Mouse (Mus musculus) c-Kit-positive CD71-positive TER-119-positive erythroid progenitor cells, embryonic 14.5 days (primary cell): ENCODE results near the gene Poc1a.

Experiments
- DNase-seq: peaks from one replicate; pipeline ENCODE4 v3.0.0-alpha.2; 2013; ENCODE audit warnings: low spot score

The Poc1a gene

DNA sequence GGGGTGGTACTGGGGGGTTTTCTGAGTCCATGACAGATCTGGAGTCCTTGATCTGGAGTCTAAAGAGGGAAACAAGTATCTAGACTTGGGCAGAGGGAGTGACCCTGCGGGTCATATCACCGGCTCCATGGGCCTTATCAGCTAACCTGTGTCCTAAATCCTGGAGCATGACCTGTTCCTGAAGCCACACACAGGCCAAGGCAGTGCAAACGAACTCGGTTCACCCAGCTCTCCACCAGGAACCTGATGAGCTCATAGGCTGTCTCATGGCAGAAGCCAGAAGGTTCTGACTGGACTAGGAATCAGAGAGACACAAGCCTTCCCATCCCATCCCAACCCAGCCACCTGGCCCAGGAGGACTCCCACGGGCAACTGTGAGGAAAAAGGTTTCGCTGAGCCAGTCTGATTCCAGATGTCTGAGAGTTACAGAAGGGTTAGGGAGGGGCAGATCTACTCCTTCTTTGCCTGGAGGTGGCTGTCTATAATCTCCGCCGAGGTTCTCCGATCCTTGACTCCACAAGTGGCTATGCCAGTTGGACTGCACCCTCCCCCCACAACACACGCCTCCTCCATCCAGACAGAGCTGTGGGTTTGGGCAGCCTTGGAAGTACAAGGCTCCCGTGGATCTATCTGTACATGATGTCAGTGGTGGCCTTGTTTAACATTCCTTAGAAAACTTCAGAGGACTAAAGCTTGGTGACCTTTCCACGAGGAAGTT, 15.3 kb upstream of the Poc1a start:
- DNase-seq = no peak

DNA sequence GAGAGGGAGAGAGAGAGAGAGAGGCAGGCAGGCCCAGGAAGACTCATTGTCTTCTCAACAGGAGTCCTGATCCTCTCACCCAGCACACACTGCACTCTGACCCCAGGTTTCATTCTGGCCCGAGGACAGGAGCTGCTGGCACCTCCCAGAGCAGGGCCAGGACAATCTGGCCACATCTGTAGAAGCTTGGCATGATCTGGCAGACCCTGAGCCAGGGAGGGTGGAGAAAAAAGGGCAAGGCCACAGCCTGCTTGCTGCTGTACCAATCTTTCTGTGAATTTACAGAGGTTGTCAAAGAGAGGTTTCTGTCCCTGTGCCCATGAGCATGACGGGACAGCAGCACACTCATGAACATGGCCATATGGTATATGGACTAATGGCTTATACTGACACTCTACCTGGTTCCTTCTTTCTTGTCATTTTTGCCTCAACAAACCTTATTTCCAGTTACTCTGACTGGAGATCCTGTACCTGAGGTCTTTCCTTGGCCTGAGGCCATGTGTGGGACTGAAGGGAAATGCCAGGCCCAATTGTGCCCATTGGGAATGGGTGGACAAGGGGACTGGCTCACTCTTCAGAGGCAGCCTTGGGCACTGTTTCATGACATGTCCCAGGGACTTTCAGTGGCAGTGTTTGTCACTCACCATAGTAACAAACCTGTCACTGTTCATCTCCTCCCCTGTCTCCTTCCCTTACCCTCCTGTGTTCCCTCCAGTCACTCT, 13.8 kb upstream of the Poc1a start:
- DNase-seq = no peak

DNA sequence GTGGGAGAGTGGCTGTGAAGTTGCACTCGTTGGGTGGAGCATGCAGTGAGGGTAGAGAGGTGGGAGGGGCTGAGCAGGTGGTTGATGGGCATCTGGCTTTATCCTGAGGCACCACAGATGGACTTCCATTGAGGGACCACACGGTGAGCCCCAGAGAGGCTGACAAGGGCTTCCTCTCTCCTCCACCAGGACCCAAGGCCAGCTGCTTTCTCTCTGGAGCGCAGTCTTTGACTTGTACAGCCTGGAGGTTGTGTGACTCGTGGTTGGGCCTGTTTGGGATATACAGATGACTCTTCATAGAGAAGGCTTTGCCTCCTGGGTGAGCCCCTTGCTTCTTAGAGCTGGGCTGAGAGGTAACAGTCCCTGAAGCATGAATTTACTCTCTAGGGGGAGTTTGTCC, 12.4 kb upstream of the Poc1a start:
- no peak for DNase-seq

DNA sequence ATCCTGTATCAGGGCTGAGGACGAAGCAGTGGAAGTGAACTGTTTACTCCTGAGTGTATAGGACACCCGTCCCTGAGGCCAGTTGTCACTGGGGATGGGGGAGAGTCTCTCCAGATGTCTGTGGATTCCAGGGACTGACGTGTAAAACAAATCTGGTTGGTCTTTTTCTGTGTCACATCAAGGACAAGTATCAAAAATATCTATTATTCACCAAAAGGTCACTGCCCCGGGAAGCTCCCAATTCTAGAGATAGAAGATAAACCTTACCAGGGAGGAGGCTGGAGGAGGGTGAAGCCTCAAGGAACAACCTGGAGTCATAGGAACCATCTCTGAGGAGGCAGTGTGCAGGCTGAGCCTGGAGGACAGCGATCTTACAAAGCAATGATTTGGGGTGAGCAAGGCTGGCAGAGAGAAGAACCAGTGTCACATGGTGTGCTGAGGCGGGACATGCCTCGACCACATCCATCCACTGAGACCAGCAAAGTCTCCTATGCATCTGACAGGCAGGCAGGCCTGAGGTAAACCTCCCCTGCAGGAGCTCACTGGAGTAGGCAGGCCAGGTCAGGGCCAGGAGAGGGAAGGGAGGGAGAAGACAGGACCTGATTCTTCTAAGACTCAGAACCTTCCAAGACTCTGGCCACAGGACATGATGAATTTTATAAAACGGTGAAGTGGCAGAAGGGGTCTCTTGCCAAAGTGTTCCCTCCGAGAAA, 11.6 kb upstream of the Poc1a start:
- DNase-seq = no peak

DNA sequence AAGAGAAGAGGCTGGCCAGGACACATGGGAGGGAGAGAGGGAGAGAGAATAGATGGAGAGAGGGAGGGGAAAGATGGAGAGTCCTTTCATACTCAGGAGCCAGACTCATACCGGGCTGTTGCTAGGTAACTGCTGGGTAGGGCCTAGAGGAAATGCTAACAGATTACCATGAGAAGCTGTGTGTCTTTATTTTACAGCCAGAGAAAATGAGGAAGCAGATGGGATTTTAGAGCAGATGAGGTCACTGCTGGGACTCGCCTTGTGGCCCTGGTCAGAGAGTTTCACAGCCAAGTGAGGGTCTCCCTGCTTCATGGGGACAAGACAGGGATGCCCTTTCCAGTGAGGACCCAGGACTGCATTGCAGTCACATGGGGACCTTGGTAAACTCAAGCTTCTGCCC, 11.0 kb upstream of the Poc1a start:
- DNase-seq = no peak

DNA sequence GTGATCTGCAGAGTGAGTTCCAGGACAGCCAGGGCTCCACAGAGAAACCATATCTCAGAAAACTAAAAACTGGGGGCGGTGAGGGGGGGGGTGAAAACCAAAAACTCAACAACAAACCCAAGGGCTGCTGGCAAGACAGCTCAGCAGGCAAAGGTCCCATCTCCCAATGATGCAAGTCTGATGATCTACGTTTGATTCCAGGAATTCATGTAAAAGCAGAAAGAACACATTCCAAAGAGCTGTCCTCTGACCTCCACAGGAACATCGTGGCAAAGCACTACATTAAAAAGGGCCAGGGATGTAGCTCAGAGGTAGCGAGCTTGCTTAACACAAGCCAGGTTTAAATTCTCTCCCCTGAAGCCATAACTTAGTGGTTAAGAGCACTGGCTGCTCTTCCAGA, 10.2 kb upstream of the Poc1a start:
- DNase-seq = no peak

DNA sequence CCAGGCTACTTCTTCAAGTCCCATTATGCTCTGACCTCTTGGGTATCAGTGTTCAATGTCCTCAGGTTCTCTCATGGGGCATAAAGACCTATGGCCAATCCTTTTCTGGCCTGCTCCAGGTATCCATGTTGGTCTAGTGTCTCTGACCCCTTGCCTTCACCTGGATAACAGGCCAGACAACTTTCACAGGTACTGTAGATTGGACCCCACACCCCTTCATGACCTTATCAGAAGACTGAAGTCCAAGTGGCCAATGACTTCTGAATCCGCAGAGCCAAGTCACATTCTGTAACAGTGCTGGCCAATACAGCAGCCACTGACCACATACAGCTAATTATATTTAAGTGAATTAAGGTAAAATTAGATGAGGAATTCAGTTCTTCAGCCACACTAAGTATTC, 8.6 kb upstream of the Poc1a start:
- DNase-seq = no peak

DNA sequence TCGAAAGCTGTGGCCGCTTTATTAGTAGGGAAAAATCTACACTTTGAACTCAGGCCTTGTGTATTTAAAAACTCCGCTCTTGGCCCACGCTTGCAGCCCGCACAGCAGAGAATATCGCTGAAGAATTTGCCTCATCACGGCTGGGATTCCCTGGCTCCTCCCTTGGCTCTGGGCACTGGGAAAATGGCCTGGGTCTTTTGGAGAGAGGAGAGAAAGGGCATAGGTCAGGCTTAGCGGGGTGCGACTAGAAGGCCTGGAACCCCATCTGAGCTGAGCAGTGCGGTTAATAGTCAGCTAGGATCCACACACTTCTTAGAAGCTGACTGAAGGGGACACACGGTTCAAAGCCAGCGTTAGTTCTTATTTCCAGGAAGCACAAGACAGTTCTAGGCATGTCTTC, 7.6 kb upstream of the Poc1a start:
- DNase-seq = no peak

DNA sequence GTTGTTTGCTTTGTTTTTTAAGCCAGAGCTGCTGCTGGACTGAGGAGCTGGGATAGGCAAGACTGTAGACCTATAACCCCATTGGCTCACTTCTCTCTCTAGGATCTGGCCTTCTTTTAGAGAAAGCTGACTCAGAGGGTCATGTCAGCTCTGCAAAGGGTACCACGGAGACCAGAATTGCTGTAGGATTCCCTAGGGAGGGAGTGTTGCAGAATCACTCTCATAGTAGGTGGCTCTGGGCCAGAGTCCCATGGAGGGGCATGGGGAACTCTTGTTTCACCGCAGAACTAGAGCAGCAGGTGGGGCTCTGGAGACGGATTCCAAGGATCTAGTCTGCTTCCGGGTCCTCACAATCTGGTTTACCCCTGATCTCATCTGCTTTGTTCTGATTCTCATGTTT, 7.1 kb upstream of the Poc1a start:
- no peak for DNase-seq

DNA sequence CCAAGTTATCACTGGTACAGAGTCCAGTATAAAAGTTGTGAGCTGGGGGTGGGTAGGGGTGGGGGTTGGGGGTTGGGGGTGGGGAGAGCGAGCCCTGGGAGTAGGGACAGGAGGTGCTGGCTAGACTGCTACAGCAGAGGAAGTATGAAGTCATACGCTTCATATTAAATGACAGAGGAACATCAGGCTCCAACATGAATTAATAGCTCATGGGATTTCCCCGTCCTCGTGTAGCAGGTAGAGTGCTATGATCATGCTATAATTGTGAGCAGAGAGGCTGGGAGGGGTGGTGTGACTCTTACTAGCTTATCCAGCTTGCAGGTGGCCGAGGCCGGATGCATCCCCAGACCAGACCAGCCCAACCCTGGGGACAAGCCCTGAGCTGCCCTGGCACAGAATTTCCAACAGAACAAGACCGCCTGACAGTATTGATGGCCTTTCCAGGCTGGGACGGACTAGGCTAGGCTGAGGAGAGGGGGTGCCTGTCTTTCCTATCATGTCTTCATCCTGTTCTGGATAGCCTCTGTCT, 6.1 kb upstream of the Poc1a start:
- no peak for DNase-seq

DNA sequence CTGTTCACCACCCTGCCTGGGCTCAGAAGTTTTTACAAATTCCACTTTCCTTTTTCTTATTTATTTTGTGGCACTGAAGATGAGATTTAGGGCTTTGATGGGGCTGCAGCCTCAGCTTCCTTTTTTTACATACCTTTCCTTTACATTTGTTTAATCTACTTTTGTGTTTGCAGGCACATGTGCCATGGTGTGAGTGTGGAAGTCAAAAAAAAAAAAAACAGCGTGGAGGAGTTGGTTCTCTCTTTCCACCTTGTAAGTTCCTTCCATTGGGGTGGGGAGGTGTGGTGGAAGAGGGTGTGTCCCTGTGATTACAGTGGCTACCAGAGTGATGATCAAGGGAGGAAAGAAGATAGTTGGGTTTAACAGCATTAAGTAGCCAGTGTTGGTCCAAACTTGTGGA, 5.1 kb upstream of the Poc1a start:
- no peak for DNase-seq

DNA sequence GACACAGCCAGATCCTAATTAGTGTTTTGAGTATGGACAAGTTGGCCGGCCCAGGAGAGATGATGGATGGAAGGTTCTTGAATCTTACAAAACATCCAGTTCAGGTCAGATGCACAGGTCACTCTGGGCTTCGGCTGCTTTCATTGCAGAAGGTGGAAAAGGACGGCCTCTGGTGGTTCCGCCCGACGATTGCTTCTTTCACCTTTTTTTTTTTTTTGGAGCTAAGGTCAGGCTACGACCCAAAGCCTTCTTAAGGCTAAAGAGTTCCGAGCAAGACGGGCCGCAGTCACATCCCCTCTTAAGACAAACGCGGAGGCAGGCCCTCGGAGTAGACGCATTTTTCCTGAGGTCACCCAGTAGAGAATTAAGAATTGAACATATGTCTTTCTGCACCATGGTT, 475 bp upstream of the Poc1a start:
- peak; percentile 54 for DNase-seq

DNA sequence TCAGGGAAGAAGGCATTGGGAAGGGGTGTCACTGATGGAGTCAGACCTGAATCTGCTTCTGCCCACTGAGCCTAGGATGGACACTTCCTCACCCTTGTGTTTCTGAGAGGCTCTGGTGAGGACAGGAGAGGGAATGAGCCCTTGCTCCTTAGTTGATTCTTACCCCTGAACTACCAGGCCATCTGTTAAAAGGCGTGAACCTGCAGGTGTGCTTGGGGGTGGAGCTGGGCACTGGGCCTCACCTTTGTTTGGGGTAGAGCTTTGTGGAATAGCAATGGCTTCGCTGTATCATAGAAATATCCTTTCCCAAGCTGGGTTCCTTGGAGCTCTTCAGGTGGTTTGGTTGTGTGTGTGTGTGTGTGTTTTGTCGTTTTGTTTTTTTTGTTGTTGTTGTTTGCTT, 1.2 kb downstream of the Poc1a start:
- DNase-seq = no peak

DNA sequence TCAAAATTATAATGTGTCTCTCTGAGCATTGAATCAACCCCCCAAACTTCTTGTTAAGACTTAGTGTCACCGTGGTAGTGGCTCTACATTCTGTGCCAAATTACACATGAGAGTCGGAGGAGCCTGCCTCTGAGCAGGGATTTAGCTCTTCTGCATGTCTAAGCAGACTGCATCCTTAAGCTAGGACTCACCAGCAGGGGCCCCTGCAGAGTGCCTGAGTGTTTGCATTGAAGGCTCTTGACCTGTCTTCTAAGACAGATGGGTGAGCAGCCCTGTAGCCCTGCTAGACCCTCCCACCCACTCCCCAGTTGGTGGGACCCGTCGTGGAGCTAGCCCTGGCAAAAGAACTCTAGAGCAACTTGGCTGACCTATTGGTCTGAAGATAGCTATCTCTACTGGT, 6.3 kb downstream of the Poc1a start:
- DNase-seq = no peak

DNA sequence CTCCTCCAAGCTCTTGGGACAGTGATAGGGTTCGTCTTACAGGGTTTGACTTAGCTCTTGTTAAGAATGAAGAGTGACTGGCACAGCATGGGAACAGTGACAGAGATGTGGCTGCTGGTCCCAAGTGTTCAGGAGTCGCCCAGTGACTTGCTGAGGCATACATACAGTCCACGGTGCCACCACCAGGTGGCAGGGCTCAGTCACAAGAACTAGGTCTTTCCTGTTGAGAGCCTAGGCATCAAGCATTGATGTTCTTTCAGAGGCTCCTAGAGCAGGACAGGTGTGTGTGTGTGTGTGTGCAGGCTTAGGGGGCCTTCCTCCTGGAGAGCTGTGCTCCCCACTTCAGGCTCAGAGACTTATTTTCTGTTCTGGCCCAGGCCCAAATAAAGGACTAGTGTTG, 8.0 kb downstream of the Poc1a start:
- DNase-seq = peak; percentile 41

DNA sequence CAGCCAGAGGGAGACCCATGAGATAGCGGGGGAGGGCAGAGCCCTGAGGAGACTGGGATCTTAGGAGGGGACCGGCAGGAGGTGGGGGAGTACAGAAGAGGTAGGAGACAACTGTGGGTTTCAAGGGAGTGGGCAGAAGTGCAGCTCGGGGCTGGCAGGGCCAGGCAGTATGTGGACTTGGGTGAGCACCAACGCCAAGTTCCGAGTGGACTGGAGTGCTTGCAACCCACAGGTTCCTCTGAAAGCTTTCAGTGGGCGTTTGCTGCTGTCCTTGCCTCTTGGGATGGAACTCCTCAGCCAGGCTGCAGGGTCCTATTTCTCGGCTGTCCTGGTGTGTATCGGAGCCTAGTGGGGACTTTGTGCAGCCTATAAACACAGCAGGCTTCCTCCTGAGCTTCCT, 9.0 kb downstream of the Poc1a start:
- DNase-seq = no peak

DNA sequence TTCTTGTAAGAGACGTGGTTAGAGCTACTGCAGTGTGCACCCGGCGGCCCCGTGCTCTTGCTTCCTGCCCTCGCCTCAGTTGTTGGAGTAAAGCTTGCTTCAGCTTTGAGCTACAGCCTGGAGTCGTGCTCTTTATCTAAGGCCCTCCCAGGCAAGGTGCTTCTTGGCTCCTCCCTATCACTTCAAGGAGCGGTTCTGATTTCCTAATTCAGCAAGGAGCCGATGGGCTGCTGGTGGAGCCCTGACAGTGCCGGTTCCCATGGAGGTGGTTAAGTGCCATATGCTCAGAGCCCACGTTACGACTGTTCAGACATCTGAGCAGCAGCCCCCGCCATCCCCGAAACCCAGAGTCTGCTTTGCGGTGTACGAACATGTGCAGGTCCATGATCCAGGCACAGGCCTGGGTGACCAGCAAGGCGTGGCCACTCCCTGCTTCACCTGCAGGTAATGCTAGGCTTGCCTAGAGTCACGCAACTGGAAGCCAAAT, 9.8 kb downstream of the Poc1a start:
- DNase-seq = no peak

DNA sequence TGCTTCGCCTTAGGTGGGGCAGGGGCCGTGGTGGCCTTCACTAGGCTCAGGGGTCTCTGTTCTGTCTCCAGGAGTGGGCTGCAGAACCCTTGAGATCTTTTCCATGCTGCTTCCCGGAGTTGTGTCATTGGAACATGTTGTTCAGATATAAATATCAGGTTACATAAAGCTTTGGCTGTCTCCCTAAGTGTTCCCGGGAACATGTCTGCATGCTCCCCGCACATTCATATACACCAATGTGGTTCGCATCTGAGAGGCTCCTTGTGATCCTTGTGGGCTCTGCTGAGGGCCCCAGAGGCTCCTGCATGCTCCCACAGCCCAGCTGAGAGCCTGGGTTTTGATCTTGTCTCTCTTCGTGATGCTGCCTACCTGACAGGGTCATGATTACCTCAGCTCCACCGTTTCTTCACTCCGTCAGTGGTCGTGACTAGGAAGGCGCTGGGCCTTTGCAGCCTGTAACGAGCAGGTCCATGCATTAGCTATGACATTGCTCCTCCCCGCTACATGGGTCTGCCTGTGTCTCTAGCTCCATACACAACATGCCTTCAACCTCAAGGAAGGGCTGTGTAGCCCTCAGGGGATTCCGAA, 12.8 kb downstream of the Poc1a start:
- no peak for DNase-seq

DNA sequence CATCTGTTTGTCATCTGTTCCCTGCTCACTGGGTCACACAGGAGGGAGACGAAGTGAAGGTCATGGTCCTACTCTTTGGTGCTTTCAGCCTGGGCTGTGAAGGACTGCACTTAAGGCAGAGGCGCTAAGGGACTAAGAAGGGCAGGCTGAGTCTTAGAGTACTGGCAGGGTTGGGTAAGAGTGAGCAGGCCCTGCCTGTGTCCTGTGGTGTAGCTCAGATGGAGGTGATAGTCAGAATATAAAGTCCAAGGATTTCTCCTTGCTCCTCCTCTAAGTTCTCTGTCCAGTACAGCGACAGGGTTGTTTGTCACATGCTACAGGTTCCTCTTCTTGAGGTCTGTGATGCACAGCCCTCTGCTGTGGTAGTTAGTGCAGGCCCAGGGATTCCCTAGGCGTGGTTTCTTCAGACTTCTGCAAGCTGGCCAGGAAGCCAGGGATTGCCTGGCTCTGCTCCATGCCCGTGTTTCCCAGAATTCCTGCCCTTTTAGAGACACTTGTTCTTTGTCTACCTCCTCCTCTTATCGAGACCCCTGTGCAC, 15.8 kb downstream of the Poc1a start:
- DNase-seq = no peak

DNA sequence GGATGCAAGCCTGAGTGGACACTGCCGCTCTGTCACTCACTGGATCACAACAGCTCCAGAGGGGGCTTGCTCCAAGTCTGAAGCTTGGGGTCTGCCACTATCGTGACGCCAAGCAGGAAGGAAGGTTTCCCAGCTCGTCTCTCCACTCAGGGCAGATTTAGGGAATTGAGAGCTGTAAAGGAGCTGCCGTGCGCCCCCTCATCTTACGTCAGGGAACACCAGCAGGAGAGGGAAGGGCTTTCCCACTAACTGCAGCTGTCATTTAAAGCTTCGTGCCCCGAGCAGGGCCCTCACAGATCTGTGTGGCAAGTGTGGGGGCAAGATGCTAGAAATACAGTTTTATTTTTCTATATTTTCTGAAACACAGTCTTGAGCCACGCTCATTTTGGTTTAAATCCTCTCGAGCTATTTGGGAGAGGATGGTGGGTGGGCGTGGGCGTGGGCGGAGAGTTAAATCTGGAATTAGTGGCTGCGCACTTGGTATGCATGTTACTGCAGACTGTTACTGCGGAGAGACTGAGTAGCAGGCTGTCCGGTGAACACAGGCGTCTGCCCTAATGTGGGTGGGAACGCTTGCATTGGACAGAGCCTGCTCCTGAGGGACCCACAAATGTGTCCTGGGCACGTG, 19.4 kb downstream of the Poc1a start:
- DNase-seq = no peak

DNA sequence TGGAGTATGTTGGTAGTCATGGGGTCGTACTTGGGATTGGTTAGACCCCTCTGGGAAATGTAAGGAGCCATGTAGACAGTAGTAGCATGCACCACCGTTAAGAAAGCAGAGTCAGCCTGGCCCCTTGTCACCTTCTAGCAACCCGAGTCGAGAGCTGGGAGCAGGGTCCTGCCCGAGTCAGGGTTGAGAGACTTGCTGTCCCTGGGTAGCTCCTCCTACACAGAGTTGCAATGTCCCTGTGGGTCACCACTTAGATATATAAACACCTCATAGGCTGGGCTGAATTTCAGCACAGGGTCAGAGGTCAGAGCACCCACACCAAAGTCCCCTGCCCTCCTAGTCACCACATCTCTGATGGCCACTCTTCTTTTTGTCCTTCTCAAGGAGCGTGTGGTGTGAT, 20.1 kb downstream of the Poc1a start:
- no peak for DNase-seq
